Mouse (Mus musculus) heart, postnatal 0 days (tissue): ENCODE measurements around the gene Snrnp25.

Experiments
- CTCF ChIP-seq: IDR thresholded peaks from 2 replicates; pipeline ENCODE4 v1.5.1; 2016; ENCODE audit warnings: antibody characterized with exemption, control low read depth, low read depth
- EP300 ChIP-seq: IDR thresholded peaks from 2 replicates; pipeline ENCODE4 v1.6.1; 2016; ENCODE audit warnings: antibody characterized with exemption, low read depth

DNA sequence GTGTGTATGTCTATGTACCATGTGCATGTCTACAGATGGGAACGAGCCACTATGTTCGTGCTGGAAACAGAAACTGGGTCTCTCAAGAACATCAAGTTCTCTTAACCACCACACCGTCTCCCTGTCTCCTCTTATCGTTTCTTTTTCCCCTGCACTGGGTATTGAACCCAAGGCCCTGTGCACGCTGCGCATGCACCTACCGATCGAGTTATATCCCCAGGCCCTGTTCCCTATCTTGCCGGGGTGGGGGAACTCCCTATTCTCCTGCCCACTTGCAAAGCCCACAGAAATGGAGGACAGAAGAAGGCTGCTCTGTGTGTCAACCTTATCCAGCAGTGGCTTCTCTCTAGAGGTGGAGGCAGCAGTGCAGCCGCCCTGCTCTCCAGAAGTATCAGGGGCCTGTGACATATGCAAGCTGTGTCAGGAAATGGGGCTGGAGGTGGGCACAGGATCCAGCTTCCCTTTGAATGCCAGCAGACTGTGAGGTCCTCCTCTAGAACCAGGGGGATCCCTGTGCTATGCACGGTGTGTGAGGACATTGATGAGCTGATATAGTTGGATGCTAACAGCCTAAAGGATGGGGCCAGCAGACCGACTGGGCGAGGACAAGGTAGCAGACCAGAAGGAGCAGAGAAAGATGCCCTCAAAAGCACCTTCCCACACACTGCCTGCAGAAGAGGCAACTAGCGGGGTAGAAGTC, 6.8 kb upstream of the Snrnp25 start:
- TF ChIP-seq EP300 (no peak), CTCF (no peak)
